Mouse (Mus musculus) cortical plate, adult 2 months (tissue): ENCODE data around the gene Gm4553.

Experiments used
- CTCF ChIP-seq: fragments of 200-500 bp; IDR thresholded peaks from 2 replicates; pipeline ENCODE4 v1.5.1; 2011; ENCODE audit warnings: mild to moderate bottlenecking, control low read depth, low read length; ENCODE audit not compliant: insufficient read depth; ENCODE audit errors: extremely low read depth
- POLR2A ChIP-seq: fragments of 200-500 bp; IDR thresholded peaks from 2 replicates; pipeline ENCODE4 v1.6.1; 2011; ENCODE audit warnings: mild to moderate bottlenecking, low read length, control low read depth; ENCODE audit not compliant: insufficient read depth; ENCODE audit errors: extremely low read depth

GRCm38 (mm10) chr7:142159366-142159765, 6.2 kb downstream of the Gm4553 start:
- no peak for TF ChIP-seq POLR2A
- no peak for TF ChIP-seq CTCF
